Mouse (Mus musculus): ENCODE measurements at regions not wholly inside any gene's neighbourhood (a gene's known extent, or its start where the extent isn't known, plus 50 kb on each side); places are given as distances from the start of the nearest gene placed in this dataset.
A peak's percentile ranks its signal among the peaks of the same experiment; 100 is the strongest.

- DNase-seq (ENCODE audit: low read depth, low spot score) = peak; percentile 87
Observed at GRCm38 (mm10) chr1:69376923-69377706, 269.3 kb upstream of the Erbb4 start.

- DNase-seq (ENCODE audit: low read depth, low spot score) = no peak
Observed at GRCm38 (mm10) chr1:69375246-69375645, 267.4 kb upstream of the Erbb4 start.

DNA sequence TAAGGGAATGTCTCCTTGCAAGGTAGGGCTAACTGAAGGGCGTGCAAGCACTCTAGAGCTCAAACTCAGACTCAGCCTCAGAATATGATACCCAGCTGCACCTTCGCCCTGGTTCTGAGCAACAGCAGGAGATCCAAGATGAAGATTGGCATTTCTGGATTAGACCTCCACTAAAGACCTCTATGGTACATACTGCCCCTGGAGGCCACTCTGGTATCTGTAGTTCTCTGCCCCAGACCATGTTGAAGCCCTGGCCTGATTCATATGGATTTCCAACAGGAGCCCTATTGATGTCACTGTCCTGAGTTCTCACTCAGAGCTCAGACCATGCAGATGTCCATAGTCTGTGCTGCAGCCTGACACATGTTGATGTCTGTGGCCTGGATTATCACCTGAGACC, 262.2 kb upstream of the Erbb4 start:
- DNase-seq (ENCODE audit: low read depth, low spot score) = peak; percentile 9

- DNase-seq (ENCODE audit: low read depth, low spot score) = no peak
Observed at GRCm38 (mm10) chr1:69367531-69367930, 259.7 kb upstream of the Erbb4 start.

- DNase-seq (ENCODE audit: low read depth, low spot score) = no peak
Observed at GRCm38 (mm10) chr1:69364069-69364468, 256.2 kb upstream of the Erbb4 start.

- DNase-seq (ENCODE audit: low read depth, low spot score) = no peak
Observed at GRCm38 (mm10) chr1:69357548-69357947, 249.7 kb upstream of the Erbb4 start.

GRCm38 (mm10) chr1:69350417-69350816, 242.6 kb upstream of the Erbb4 start:
- DNase-seq (ENCODE audit: low read depth, low spot score) = no peak

DNA sequence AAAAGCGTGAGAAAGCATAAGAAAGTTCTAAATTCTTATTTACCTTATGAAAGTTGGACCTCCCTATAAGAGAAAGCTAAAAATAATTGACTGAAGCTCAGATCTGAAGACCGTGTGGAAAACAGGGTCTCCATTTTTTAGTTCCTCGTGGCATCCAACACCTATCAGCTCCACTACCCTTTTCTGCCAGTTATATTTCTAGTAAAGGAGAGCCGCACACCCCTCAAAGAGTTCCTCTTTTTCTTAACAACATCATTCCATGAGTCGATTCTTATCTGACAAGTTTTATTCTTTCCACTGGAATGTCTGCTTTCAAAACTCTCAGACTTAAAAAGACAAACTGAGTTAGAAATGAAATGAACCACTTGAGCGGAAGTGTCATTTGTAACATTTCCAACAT, 242.0 kb upstream of the Erbb4 start:
- no peak for DNase-seq (ENCODE audit: low read depth, low spot score)

- no peak for DNase-seq (ENCODE audit: low read depth, low spot score)
Observed at GRCm38 (mm10) chr1:69342100-69342499, 234.2 kb upstream of the Erbb4 start.

- no peak for DNase-seq (ENCODE audit: low read depth, low spot score)
Observed at GRCm38 (mm10) chr1:69340481-69340880, 232.6 kb upstream of the Erbb4 start.

- no peak for DNase-seq (ENCODE audit: low read depth, low spot score)
Observed at GRCm38 (mm10) chr1:69331418-69332254, 223.8 kb upstream of the Erbb4 start.

DNA sequence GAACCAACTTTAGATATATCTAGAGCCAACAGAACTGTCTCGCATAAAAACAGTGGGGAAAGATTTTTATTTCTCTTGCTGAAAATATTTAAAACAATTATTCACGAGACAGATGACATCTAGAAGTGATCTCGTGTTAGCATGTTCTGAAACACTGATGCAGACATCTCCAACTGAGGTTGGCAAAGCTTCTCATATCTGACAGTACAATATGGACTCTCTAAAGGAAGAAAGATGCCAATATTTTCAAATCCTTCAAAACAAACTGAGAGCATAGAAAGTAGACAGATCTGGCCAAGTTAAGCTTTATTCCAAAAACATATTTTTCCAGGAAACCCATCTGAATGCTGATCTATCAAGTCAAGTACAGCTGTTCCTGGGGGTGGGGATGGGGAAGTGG, 221.5 kb upstream of the Erbb4 start:
- no peak for DNase-seq (ENCODE audit: low read depth, low spot score)

DNA sequence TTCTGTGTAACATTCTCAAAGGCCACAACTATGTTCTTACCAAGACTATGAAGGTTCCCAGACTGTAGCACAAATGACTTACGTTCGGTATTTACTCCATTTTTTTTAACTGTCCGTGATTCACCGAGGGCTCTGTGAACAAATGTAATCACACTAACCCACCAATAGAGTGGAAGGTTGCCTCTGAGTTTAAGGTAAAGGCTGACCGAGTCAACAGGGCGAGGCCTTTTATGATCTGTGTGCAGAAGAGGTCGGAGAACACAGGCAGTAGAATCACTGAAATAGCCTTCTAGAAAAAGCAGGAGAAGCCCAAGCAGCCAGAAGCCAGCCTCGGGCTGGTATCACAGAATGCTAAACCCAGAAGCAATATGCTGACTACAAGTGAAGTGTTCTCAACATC, 218.9 kb upstream of the Erbb4 start:
- DNase-seq (ENCODE audit: low read depth, low spot score) = no peak

GRCm38 (mm10) chr1:69319526-69319925, 211.7 kb upstream of the Erbb4 start:
- no peak for DNase-seq (ENCODE audit: low read depth, low spot score)

- DNase-seq (ENCODE audit: low read depth, low spot score) = no peak
Observed at GRCm38 (mm10) chr1:69296816-69297215, 189.0 kb upstream of the Erbb4 start.

GRCm38 (mm10) chr1:69291329-69291728, 183.5 kb upstream of the Erbb4 start:
- no peak for DNase-seq (ENCODE audit: low read depth, low spot score)

DNA sequence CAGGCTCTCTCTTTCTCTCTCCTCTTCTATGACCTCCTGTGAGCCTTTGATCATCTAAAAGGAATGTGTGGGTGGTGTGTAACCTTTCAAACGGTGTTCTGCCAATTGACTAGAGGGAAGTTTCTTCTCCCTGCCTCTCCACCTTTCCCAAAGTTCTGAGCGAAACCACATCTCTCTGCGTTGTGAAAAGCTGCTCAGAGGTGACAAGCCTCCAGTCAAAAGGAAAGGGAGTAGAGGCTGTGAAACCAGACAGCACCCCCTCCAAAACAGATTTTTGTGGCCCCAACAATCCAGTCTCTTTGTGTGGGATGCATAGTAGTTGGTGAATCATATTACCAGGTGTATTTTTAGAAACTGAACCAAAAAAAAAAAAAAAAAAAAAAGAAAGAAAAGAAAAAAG, 178.5 kb upstream of the Erbb4 start:
- DNase-seq (ENCODE audit: low read depth, low spot score) = no peak

GRCm38 (mm10) chr1:69277428-69277827, 169.6 kb upstream of the Erbb4 start:
- DNase-seq (ENCODE audit: low read depth, low spot score) = no peak

GRCm38 (mm10) chr1:69247691-69248090, 139.8 kb upstream of the Erbb4 start:
- DNase-seq (ENCODE audit: low read depth, low spot score) = no peak

DNA sequence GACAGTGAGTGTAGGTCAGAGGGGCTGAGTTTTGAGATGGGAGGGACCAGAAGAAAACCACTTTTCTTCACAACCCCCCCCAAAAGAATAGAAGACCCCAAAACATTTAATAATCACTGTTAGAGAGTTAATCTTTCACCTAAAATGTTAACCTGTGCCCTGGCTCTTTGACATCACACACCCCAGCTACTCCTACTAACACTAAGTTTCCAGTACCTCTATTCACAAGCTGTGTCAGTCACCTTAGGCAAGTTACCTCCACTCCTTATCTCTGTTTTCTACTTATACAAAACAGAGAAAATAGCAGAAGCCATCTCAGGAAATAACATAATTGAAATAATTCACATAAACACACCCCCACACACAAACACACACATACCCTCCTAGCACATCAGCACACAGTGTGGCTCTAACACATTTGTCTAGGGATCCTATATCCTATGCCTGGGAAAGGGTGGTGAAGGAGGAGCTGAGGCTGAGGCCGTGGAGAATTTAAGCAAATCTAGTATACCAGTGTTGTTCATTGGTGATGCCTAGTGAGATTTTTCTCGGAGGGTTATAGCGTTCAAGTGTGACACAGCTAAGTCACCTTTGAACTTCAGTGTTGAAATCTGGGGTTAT, 134.5 kb upstream of the Erbb4 start:
- no peak for DNase-seq (ENCODE audit: low read depth, low spot score)

GRCm38 (mm10) chr1:69241502-69242214, 133.8 kb upstream of the Erbb4 start:
- DNase-seq (ENCODE audit: low read depth, low spot score) = peak; percentile 32

- no peak for DNase-seq (ENCODE audit: low read depth, low spot score)
Observed at GRCm38 (mm10) chr1:69227864-69228263, 120.0 kb upstream of the Erbb4 start.
